Mouse (Mus musculus) G1E (cell line): ENCODE data around the gene Rell1.

Experiments used
- CTCF ChIP-seq: IDR thresholded peaks from 2 replicates; pipeline ENCODE4 v1.5.1; 2012; ENCODE audit warnings: low read depth, low read length, inconsistent platforms, mixed read lengths
- GATA1 ChIP-seq: IDR thresholded peaks from 2 replicates; pipeline ENCODE4 v1.6.1; 2012; ENCODE audit warnings: borderline replicate concordance, low read length, inconsistent platforms, mixed read lengths
- GATA2 ChIP-seq: IDR thresholded peaks from 2 replicates; pipeline ENCODE4 v1.6.1; 2012; ENCODE audit warnings: low read depth, low read length, inconsistent platforms, borderline replicate concordance
- POLR2AphosphoS5 ChIP-seq: IDR thresholded peaks from 2 replicates; pipeline ENCODE4 v1.6.1; 2012; ENCODE audit warnings: low read depth, low read length, inconsistent platforms; ENCODE audit not compliant: insufficient replicate concordance
- TAL1 ChIP-seq: conservative IDR thresholded peaks from 2 replicates; pipeline ENCODE4 v1.6.1; 2012; ENCODE audit warnings: low read depth, low read length, inconsistent platforms, mixed read lengths

DNA sequence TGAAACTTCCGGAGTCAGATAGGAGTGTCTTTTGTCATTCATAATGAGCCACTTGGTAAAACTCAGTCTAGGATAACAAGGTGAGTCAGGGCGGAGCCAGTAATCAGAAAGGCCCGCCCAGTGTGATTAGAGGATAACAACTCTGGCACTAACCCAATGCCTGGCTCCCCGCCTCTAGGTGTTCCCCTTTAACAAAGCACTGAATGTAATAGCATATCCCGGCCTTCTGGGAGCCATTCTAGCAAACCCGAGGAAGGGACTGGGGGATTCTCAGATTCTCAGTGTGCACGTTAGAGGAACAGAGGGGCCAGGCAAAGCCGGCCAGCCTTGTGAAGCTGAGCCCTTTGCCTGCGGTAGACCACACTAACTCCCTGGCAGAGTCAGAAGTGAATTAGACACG lies 35.9 kb downstream of the Rell1 start:
- TF ChIP-seq GATA1: no peak
- TF ChIP-seq CTCF: no peak
- TF ChIP-seq TAL1: no peak
- no peak for TF ChIP-seq POLR2AphosphoS5
- TF ChIP-seq GATA2: no peak
